Mouse (Mus musculus) intestine, postnatal 0 days (tissue): ENCODE results near the gene Fam219b. TPM values are rescaled to one million over a fixed set of nuclear protein-coding genes. Genes with fewer than 3 reads are reported as not detected.
A peak's percentile ranks its signal among the peaks of the same experiment; 100 is the strongest.

Experiments used
- ATAC-seq: fragments of 200-750 bp; cut with Nextera tagmentation; 2 replicates; pipeline ENCODE4 v1.8.0; 2017; ENCODE audit warnings: mild to moderate bottlenecking, moderate TSS enrichment, moderate library complexity
- H3K27ac ChIP-seq: fragments of 300-500 bp; sonication (generic); 2 replicates; pipeline ENCODE4 v1.5.1; 2014; ENCODE audit warnings: mild to moderate bottlenecking, low read depth, low read length, moderate library complexity
- H3K27me3 ChIP-seq: fragments of 300-500 bp; sonication (generic); replicated peaks from 2 replicates; pipeline ENCODE4 v1.6.1; 2014; ENCODE audit warnings: low read length, mixed read lengths; ENCODE audit not compliant: control insufficient read depth, insufficient read depth
- H3K36me3 ChIP-seq: fragments of 300-500 bp; sonication (generic); 2 replicates; pipeline ENCODE4 v1.6.1; 2014; ENCODE audit warnings: mild to moderate bottlenecking, moderate library complexity; ENCODE audit not compliant: control insufficient read depth, insufficient read depth
- H3K4me1 ChIP-seq: fragments of 300-500 bp; sonication (generic); replicated peaks from 2 replicates; pipeline ENCODE4 v1.6.1; 2014; ENCODE audit warnings: antibody characterized with exemption, low read length, mixed read lengths; ENCODE audit not compliant: control insufficient read depth, insufficient read depth
- H3K4me2 ChIP-seq: fragments of 300-500 bp; sonication (generic); replicated peaks from 2 replicates; pipeline ENCODE4 v1.6.1; 2014; ENCODE audit warnings: low read depth, mild to moderate bottlenecking, moderate library complexity
- H3K4me3 ChIP-seq: fragments of 300-500 bp; sonication (generic); 2 replicates; pipeline ENCODE4 v1.5.1; 2014; ENCODE audit warnings: low read depth, low read length
- H3K9ac ChIP-seq: fragments of 300-500 bp; sonication (generic); 2 replicates; pipeline ENCODE4 v1.6.1; 2014; ENCODE audit warnings: mild to moderate bottlenecking, low read depth, low read length
- H3K9me3 ChIP-seq: fragments of 300-500 bp; sonication (generic); 2 replicates; pipeline ENCODE4 v1.6.1; 2016; ENCODE audit warnings: mixed run types; ENCODE audit not compliant: control insufficient read depth
- CTCF ChIP-seq: sonication (generic); IDR thresholded peaks from 2 replicates; pipeline ENCODE4 v1.5.1; 2016; ENCODE audit warnings: low read depth, mild to moderate bottlenecking, control low read depth, antibody characterized with exemption, moderate library complexity
- WGBS: fragments of 180-500 bp; shearing (Covaris S2); extraction: QIAGEN DNeasy Blood & Tissue Kit; methylation state at CpG from one replicate; pipeline ENCODE4 v1.1.7; 2014; 5-methylcytosine and 5-hydroxymethylcytosine counted together
- polyA plus RNA-seq: library from polyadenylated mRNA; unstranded; fragments of >200 nt; fragmentation: Nextera tagmentation; extraction: Ambion mirVana; gene quantifications from 2 replicates; pipeline ENCODE4 v1.2.1, GENCODE M21; 2015

The Fam219b gene
- polyA plus RNA-seq, 1 experiment from 2014 or later: 6.9 TPM

DNA sequence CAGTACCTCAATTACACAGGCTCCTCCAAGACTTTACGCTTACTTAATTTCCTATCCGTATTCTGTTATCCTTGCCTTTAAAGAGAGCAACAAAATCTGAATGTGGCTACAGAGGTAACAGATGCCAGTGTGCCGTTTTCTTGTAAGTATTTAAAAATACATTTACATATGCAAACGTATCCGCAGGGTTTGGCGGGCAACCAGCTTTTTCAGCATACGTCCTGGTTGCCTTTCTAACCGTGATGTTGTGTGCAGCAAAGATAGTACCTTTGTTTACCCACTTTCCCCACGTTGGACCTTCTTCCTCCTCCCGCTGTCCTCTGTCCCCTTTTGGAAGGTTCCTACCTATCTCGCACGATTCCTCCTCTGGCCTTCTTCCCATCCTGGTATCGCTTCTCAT, 35.9 kb upstream of the Fam219b start:
- 22% methylated on average over 13 of the region's 13 CpGs for WGBS
- Histone ChIP-seq H3K9me3 (no peaks in the 10 kb centered on the region), H3K36me3 (no peaks in the 10 kb centered on the region), H3K9ac (no peak overlapping the region), H3K4me2 (no peak overlapping the region; the same call in 1 of the 2 replicates), H3K27me3 (peaks cover 50% of the 10 kb centered on the region), H3K4me3 (no peak overlapping the region), H3K27ac (no peak overlapping the region), H3K4me1 (no peaks in the 10 kb centered on the region)
- TF ChIP-seq CTCF: no peak
- no peak for ATAC-seq

DNA sequence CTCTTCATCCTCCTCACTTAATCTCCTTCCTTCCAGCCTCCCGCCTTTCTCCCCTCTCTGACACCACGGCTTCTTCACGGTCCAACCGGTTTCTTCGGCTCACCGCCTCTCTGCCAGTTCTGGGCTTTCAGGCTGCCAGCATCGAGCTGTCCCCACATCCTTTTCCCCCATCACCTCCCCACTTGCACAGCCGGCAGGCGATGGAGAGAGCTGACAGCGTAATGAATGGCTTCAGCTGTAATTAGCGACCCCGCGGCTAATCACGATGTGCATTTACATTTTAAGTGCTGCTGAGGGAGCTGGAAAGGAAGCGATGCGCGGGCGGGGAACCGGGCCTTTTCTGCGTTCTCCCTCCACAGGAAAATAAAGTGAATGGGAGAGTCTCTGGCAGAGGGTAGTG, 35.5 kb upstream of the Fam219b start:
- ATAC-seq: no peak
- no peak overlapping the region for H3K9ac ChIP-seq
- peaks cover 52% of the 10 kb centered on the region for H3K27me3 ChIP-seq
- no peaks in the 10 kb centered on the region for H3K4me1 ChIP-seq
- no peak overlapping the region for H3K4me3 ChIP-seq
- no peak overlapping the region; the same call in 1 of the 2 replicates for H3K4me2 ChIP-seq
- H3K36me3 ChIP-seq: no peaks in the 10 kb centered on the region
- no peaks in the 10 kb centered on the region for H3K9me3 ChIP-seq
- WGBS: 14% methylated on average over 20 of the region's 20 CpGs
- H3K27ac ChIP-seq: no peak overlapping the region
- no peak for TF ChIP-seq CTCF

DNA sequence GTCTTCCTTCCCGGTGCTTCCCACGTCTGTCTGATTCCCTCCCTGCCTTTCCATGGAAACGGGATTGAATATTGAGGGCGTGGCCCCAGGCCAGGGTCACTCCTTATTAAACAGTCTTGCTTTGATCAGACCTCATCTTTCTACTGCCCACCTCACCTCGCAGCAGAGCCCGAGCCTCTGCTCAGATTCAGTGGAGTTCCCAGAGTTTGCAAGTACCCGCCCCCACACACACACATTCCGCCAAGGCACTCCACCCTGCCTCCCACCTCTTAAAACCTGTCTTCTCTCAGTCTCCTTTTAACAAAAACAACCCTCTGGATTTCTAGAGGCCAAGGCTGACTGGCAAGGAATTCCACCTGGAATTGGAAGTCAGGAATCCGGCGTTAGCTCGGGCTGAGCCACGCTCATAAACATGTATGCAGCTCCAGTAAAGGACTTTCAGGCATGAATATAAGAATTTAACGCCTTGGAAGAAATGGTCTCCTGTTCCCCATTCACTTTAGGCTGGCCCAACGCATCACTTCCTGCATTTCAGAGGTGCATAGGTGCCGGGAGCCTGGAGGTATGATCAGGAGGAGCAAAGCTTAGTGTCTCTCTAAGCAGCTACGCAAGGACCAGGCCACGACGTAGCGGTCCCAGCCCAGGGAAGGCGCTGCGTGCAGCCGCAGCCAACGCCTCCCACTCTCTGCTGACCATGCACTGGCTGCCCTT, 34.3 kb upstream of the Fam219b start:
- Histone ChIP-seq H3K4me1 (no peaks in the 10 kb centered on the region), H3K9me3 (no peaks in the 10 kb centered on the region), H3K4me3 (peak overlapping the region; percentile 45), H3K36me3 (no peaks in the 10 kb centered on the region), H3K27ac (no peak overlapping the region), H3K9ac (no peak overlapping the region), H3K4me2 (peak overlapping the region; percentile 83), H3K27me3 (peaks cover 52% of the 10 kb centered on the region)
- no peak for ATAC-seq
- WGBS: 7% methylated on average over 23 of the region's 23 CpGs
- no peak for TF ChIP-seq CTCF

DNA sequence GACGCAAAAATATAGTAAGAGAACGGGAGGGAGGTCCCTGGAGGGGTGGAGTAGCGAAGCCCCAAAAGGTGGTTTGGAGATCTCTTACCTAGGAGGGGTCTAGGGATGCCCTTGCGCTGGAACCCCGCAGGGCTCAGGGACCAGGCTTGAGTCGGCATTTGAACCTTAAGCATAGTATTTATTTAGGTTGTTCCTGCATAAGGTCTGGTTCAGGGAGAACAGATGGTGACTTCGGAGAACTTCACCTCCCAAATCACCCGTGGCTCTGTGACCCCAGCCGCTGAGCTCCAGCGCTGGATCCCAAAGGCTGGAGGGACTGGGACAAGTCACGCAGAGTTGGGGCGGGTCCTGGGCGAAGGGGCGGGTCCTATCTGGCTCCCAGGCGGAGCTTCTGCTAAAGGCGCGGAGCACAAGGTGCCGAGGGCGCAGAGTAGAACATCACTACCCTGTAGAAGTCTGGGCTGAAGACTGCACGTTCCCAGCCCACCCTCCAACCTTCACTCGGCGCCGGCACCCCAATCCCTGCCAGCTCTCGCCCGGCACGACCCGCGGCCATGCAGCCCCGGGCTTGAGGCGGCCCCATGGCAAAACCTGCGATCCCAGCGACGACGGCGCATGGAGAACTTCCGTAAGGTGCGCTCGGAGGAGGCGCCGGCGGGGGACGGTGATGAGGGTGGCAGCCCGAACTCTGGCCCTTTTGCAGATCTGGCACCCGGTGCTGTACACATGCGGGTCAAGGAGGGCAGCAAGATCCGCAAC, 33.5 kb upstream of the Fam219b start, which contains the start of gene Rpp25:
Rpp25 (plus strand) TSS at position 405 of the 759 bp plus-strand sequence.
- H3K36me3 ChIP-seq: no peaks in the 10 kb centered on the region
- no peaks in the 10 kb centered on the region for H3K4me1 ChIP-seq
- H3K27ac ChIP-seq: no peak within 1 kb of the TSS
- no peak for TF ChIP-seq CTCF
- peak; percentile 67 for ATAC-seq
- H3K9me3 ChIP-seq: no peaks in the 10 kb centered on the region
- no peak within 1 kb of the TSS for H3K9ac ChIP-seq
- peaks cover 52% of the 10 kb centered on the region for H3K27me3 ChIP-seq
- WGBS: under 1% methylated on average over 46 of the region's 46 CpGs
- H3K4me2 ChIP-seq: peak within 1 kb of the TSS; percentile 83
- peak within 1 kb of the TSS; percentile 45 for H3K4me3 ChIP-seq

DNA sequence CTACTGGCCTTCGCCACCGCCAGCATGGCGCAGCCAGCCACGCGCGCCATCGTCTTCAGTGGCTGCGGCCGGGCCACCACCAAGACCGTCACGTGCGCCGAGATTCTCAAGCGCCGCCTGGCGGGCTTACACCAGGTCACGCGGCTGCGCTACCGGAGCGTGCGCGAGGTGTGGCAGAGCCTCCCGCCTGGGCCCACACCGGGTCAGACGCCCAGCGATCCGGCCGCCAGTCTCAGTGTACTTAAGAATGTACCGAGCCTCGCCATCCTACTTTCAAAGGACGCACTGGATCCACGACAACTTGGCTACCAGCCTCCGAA, 33.0 kb upstream of the Fam219b start:
- peak; percentile 65 for ATAC-seq
- Histone ChIP-seq H3K9ac (no peak overlapping the region), H3K27ac (no peak overlapping the region), H3K9me3 (no peaks in the 10 kb centered on the region), H3K27me3 (peaks cover 52% of the 10 kb centered on the region), H3K36me3 (no peaks in the 10 kb centered on the region), H3K4me2 (peak overlapping the region; percentile 83), H3K4me3 (peak overlapping the region; percentile 45), H3K4me1 (no peaks in the 10 kb centered on the region)
- peak; percentile 72 for TF ChIP-seq CTCF
- under 1% methylated on average over 34 of the region's 34 CpGs for WGBS

DNA sequence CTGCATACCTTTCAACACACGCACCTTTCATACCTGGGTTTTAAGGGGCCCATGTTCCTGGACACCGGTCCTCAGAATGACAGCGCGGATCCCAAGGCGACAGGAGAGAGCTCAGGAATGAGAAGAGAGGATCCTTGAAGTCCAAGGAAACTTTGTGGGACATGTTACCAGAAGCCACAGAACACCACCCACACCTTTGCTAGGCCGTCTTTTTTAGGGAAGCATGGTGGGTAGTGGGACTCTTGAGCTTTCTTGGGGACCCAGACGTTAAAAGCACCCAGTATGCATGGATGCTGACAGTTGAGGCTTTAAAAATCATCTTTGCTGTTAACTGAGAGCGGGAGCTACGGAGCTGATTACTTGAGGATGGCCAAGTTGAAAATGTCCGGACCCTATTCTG, 32.4 kb upstream of the Fam219b start:
- WGBS: 66% methylated on average over 10 of the region's 10 CpGs

More for the DNA sequence above, 32.4 kb upstream of the Fam219b start:
- H3K36me3 ChIP-seq: no peaks in the 10 kb centered on the region
- no peaks in the 10 kb centered on the region for H3K4me1 ChIP-seq
- H3K27ac ChIP-seq: no peak overlapping the region
- no peak for ATAC-seq
- no peak overlapping the region for H3K4me3 ChIP-seq
- no peak overlapping the region for H3K9ac ChIP-seq
- no peak for TF ChIP-seq CTCF
- H3K4me2 ChIP-seq: no peak overlapping the region
- H3K9me3 ChIP-seq: no peaks in the 10 kb centered on the region
- peaks cover 52% of the 10 kb centered on the region for H3K27me3 ChIP-seq
